Mouse (Mus musculus): ENCODE measurements around the gene Elmo2.

DNA sequence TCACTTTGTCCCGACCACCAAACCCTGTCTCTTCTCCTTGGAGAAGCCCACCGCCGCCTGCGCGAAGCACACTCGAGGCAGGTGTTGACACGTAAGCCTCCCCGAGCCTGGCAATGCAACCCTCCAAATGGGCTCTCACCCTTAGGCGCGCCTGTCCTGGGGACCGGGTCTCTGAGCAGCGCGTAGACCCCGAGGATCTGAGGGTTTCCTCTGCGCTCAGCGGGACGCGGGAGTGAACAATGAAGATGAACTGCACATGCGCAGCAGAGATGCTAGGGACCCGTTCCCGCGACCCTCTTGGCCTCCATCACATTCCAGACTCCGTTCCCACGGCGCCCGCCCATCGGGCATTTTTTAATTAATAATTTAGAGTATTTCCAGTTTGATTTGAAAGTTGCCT is 42.2 kb upstream of the Elmo2 start, which contains the start of gene Zfp663:
- TF ChIP-seq POLR2A (IDR thresholded peaks at IDR 0.05; ENCODE audit: borderline replicate concordance, extremely low read depth, low read depth, low read length) = no peak
- TF ChIP-seq CTCF (IDR thresholded peaks at IDR 0.05; ENCODE audit: insufficient read depth, low read length) = no peak

All from lung, adult 2 months (tissue).